Mouse (Mus musculus) ES-E14 (cell line): Measurements from ENCODE around the gene Castor1. TPM values are rescaled to one million over a fixed set of nuclear protein-coding genes. Genes with fewer than 3 reads are reported as not detected.

ENCODE experiments used
- DNase-seq: peaks from one replicate; pipeline ENCODE4 v3.0.0-alpha.2; 2013; ENCODE audit warnings: low read depth, low spot score
- H3K27ac ChIP-seq: 2 replicates; pipeline ENCODE4 v1.5.1; 2012; ENCODE audit warnings: low read depth, mild to moderate bottlenecking, low read length, moderate library complexity, mixed read lengths; ENCODE audit not compliant: poor library complexity, insufficient read depth, severe bottlenecking
- H3K36me3 ChIP-seq: 2 replicates; pipeline ENCODE4 v1.6.1; 2012; ENCODE audit warnings: mild to moderate bottlenecking, low read length, moderate library complexity, mixed read lengths; ENCODE audit not compliant: control insufficient read depth, poor library complexity, insufficient read depth, severe bottlenecking
- H3K4me1 ChIP-seq, 2 experiments: fragments of 150-350 bp in 1 of 2; sonication (generic) in 1 of 2; 2 replicates each; pipeline ENCODE4 v1.6.1; 2012; ENCODE audit warnings: low read length in 2 of 2, mild to moderate bottlenecking in 1 of 2, mixed read lengths in 1 of 2; ENCODE audit not compliant: control insufficient read depth in 2 of 2, insufficient read depth in 2 of 2, poor library complexity in 1 of 2
- H3K4me3 ChIP-seq, 2 experiments: fragments of 150-350 bp in 1 of 2; sonication (generic) in 1 of 2; 2 replicates each; pipeline ENCODE4 v1.5.1; 2012; ENCODE audit warnings: low read length in 2 of 2, low read depth in 1 of 2, mild to moderate bottlenecking in 1 of 2, mixed read lengths in 1 of 2; ENCODE audit not compliant: insufficient read depth in 1 of 2, poor library complexity in 1 of 2, severe bottlenecking in 1 of 2
- H3K9ac ChIP-seq: 2 replicates; pipeline ENCODE4 v1.6.1; 2012; ENCODE audit warnings: low read depth, mild to moderate bottlenecking, low read length, mixed read lengths; ENCODE audit not compliant: poor library complexity, insufficient read depth, severe bottlenecking
- H3K9me3 ChIP-seq: fragments of 150-350 bp; sonication (generic); 2 replicates; pipeline ENCODE4 v1.6.1; 2012; ENCODE audit warnings: low read depth, mild to moderate bottlenecking, low read length; ENCODE audit not compliant: control insufficient read depth, insufficient read depth
- CHD2 ChIP-seq: IDR thresholded peaks from 2 replicates; pipeline ENCODE4 v1.6.1; 2014; ENCODE audit warnings: mild to moderate bottlenecking, low read depth, low read length, inconsistent platforms
- HCFC1 ChIP-seq: IDR thresholded peaks from 2 replicates; pipeline ENCODE4 v1.6.1; 2012; ENCODE audit warnings: low read length, inconsistent platforms, borderline replicate concordance; ENCODE audit not compliant: insufficient read depth
- MAFK ChIP-seq: IDR thresholded peaks from 2 replicates; pipeline ENCODE4 v1.6.1; 2014; ENCODE audit warnings: mild to moderate bottlenecking, low read depth, low read length, inconsistent platforms; ENCODE audit not compliant: insufficient read depth
- ZC3H11A ChIP-seq: IDR thresholded peaks from 2 replicates; pipeline ENCODE4 v1.6.1; 2012; ENCODE audit warnings: low read depth, mild to moderate bottlenecking, inconsistent platforms, low read length, borderline replicate concordance
- ZNF384 ChIP-seq: IDR thresholded peaks from 2 replicates; pipeline ENCODE4 v1.6.1; 2012; ENCODE audit warnings: low read depth, low read length, inconsistent platforms
- in situ Hi-C, 2 experiments: fragments of 600-800 bp; cut with MboI; formaldehyde crosslinking; loops; one replicate each; pipeline ENCODE4 v1.15.1; 2025; ENCODE audit warnings: low sequenced_read_pairs in 2 of 2, inconsistent platforms in 1 of 2; ENCODE audit not compliant: unreplicated experiment in 2 of 2
- total RNA-seq: library from RNA; depleted of rRNA; stranded (reverse); fragments of 300-350 nt; gene quantifications from 2 replicates; pipeline ENCODE4 v1.2.3, GENCODE M21; 2012

Gene Castor1
- total RNA-seq, 1 experiment: 45.5 TPM

- peaks cover 4% of the 10 kb centered on the region; the same call in 1 of the 2 replicates for H3K36me3 ChIP-seq
- peaks cover 0 to 4% of the 10 kb centered on the region in 2 experiments; a peak in 1 of 4 replicates for H3K4me1 ChIP-seq
- H3K27ac ChIP-seq: no peak overlapping the region
- in situ Hi-C loops: no loop called here
- H3K9ac ChIP-seq: no peak overlapping the region
- TF ChIP-seq MAFK (no peak), ZNF384 (no peak), HCFC1 (no peak), ZC3H11A (no peak), CHD2 (no peak)
- no peak overlapping the region for H3K4me3 ChIP-seq
- DNase-seq: no peak
- H3K9me3 ChIP-seq: no peaks in the 10 kb centered on the region
Observed at GRCm38 (mm10) chr11:4189182-4189581, 28.8 kb upstream of the Castor1 start.

- DNase-seq: no peak
- peaks cover 4% of the 10 kb centered on the region; the same call in 1 of the 2 replicates for H3K36me3 ChIP-seq
- H3K9me3 ChIP-seq: no peaks in the 10 kb centered on the region
- H3K27ac ChIP-seq: no peak overlapping the region
- in situ Hi-C loops: no loop called here
- H3K4me1 ChIP-seq: peaks cover 0 to 4% of the 10 kb centered on the region in 2 experiments; a peak in 1 of 4 replicates
- no peak overlapping the region for H3K9ac ChIP-seq
- TF ChIP-seq MAFK: no peak
- no peak for TF ChIP-seq ZC3H11A
- no peak for TF ChIP-seq ZNF384
- TF ChIP-seq HCFC1: no peak
- TF ChIP-seq CHD2: no peak
- no peak overlapping the region for H3K4me3 ChIP-seq
Observed at GRCm38 (mm10) chr11:4190677-4191076, 27.3 kb upstream of the Castor1 start.

- peaks cover 4% of the 10 kb centered on the region; the same call in 1 of the 2 replicates for H3K36me3 ChIP-seq
- no peak overlapping the region for H3K27ac ChIP-seq
- no peak for DNase-seq
- peaks cover 3 to 5% of the 10 kb centered on the region in 2 experiments; a peak in 2 of 4 replicates for H3K4me1 ChIP-seq
- no peak for TF ChIP-seq ZC3H11A
- no peak for TF ChIP-seq MAFK
- TF ChIP-seq HCFC1: no peak
- TF ChIP-seq ZNF384: no peak
- no peak for TF ChIP-seq CHD2
- no peak overlapping the region for H3K9ac ChIP-seq
- in situ Hi-C loops: no loop called here
- no peaks in the 10 kb centered on the region for H3K9me3 ChIP-seq
- no peak overlapping the region for H3K4me3 ChIP-seq
Observed at GRCm38 (mm10) chr11:4192757-4193156, 25.3 kb upstream of the Castor1 start.

GRCm38 (mm10) chr11:4193420-4193819 is 24.6 kb upstream of the Castor1 start:
- TF ChIP-seq CHD2: no peak
- TF ChIP-seq MAFK: no peak
- no peak for TF ChIP-seq ZNF384
- no peak for TF ChIP-seq ZC3H11A
- TF ChIP-seq HCFC1: no peak
- in situ Hi-C loops: no loop called here
- peaks cover 3 to 5% of the 10 kb centered on the region in 2 experiments; a peak in 2 of 4 replicates for H3K4me1 ChIP-seq
- no peak overlapping the region for H3K4me3 ChIP-seq
- no peaks in the 10 kb centered on the region for H3K9me3 ChIP-seq
- no peak overlapping the region for H3K9ac ChIP-seq
- H3K27ac ChIP-seq: no peak overlapping the region
- H3K36me3 ChIP-seq: peaks cover 4% of the 10 kb centered on the region; the same call in 1 of the 2 replicates
- no peak for DNase-seq
